Mouse (Mus musculus) embryonic stem cell, embryonic (primary cell): ENCODE results near the gene Ccr2.
"Not testable (repeated sequence)": the region's sequence is repeated elsewhere in the genome, so short reads cannot be mapped to it uniquely, and the experiment has no call there.

Source experiments
- CTCF ChIA-PET, 4 experiments: fragments of 300-600 bp in 2 of 4; fragments of 350-600 bp in 2 of 4; sonication (Branson Sonifier 250); formaldehyde crosslinking; loops; one replicate each; lab custom pipeline; 2022; ENCODE audit warnings: inconsistent platforms in 2 of 4; lab: Charles Lee
- POLR2A ChIA-PET, 4 experiments: fragments of 300-600 bp in 2 of 4; fragments of 350-600 bp in 2 of 4; sonication (Branson Sonifier 250); formaldehyde crosslinking; loops; one replicate each; lab custom pipeline; 2022; ENCODE audit warnings: antibody characterized with exemption in 4 of 4, inconsistent platforms in 1 of 4; lab: Charles Lee

Gene Ccr2

DNA sequence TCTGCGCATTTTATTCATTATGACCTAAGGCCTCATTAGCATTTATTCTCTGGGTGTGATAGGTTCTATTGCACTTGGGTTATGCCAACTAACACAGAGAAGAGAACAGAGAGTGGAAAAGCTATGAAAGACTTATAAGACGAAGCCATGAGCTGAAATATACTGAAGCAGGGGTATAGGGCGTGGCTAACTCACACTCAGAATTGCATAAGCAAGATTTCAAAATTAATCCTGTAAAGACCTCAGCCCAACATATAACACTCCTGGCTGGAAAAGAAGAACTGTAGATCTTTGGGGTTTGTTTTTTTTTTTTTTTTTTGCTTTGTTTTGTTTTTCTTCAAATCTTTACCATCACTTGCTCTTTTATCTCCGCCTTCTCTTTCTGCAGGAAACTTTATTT lies at the start of gene Ccr2:
TSS of gene Ccr2 (plus strand) at position 228 of the 400 bp plus-strand sequence.
- ChIA-PET CTCF (no interaction called here), POLR2A (no interaction called here)

DNA sequence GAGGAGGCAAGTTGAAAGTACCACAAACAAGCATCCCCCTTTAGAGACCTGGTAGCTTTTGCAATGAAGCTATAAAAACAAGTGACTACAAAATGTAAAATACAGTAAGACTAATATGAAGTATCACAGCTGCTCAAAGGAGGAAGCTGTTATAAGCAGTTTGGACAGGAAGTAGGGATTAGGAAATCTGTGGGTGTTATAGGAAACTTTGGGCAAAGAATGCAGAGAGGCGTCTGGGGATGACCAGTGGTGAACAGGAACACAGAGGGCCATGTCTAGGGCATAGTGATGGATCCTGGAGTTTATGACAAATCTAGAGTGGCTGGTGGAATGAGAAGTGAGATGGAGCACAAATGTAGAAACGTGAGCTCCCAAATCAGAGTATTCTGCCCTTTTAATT lies 48.2 kb upstream of the Ccr2 start:
- CTCF ChIA-PET: no interaction called here
- POLR2A ChIA-PET: no interaction called here

DNA sequence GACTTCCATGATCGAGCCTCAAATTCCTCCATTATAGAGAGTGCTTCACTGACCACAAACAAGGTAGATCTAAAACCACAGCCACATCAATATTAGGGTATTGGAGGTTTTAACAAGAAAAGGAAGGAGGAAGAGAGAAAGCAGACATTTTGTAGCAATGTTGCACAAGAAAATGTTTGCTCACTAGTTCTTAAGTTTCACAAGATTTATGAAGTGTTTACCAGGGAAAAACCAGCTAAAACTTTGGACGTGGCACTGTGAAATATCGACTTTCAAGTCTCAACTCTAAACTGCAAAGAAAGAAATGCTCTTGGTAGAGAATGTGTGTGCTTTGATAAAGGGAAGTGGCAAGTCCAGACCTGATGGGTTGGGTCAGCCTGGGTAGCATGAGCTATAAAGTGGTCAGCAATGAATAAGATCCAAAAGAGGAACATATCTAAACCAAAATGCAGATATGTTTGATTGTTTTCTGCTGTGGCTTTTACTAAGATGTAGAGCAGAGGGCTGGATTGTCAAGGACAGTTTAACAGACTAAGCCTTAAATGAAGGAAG lies 45.5 kb upstream of the Ccr2 start:
- ChIA-PET POLR2A (no interaction called here), CTCF (no interaction called here)

DNA sequence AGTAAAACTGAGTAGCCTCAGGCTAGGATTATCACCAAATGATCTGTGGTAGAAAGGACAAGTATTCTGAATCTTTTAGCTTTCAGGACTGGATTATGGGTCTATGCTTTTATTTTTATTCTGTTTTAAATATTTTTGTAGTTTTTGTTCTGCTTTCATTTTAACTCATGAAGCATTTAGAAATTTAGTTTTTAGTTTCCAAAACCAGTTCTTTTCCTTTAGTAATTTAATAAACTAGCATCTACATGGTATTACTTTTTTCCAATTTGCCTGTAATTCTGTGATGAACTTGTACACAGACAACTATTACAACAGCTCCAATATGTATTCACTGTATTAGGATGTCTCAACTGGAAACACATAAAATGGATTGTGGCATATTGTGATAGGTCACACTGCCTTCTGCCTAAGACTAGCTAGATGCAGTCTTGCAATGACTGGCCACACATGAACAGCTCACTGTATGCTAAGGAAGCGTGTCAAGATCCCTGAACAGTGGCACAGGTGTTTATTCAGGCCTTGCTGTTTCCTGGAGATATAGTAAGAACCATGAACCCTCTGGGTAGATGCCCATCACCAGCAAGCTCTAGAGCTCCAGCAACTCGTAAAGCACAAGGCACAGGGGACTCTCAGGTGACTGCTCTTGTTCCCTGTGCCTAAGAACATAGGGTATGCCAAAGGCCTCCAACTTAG lies 41.9 kb upstream of the Ccr2 start:
- ChIA-PET CTCF (no interaction called here), POLR2A (no interaction called here)

GRCm38 (mm10) chr9:124061474-124062432 lies 40.0 kb upstream of the Ccr2 start:
- CTCF ChIA-PET: not testable (repeated sequence)

DNA sequence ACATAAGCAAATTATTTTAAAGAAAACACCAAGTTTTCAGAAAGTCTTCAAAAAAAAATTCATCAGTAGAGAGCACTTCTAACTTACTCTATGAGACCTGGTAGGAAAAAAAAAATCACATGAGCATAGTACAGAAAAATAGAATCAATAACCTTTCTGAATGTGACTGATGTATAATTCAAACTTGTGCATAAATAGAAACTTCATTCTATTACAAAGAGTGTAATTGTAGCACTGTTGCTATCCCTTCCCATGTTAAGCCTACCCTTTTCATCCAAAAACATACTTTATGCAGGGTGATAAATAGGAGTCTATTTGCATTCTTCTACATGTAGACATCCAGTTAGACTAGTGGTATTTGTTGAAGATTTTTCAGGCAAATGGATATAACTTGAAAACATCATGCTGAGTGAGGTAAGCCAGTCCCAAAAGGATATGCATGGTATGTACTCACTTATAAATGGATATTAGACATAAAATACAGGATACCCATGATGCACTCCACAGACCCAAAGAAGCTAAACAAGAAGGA lies 35.1 kb upstream of the Ccr2 start:
- CTCF ChIA-PET: no interaction called here
- POLR2A ChIA-PET: no interaction called here

More at GRCm38 (mm10) chr9:124061474-124062432, 40.0 kb upstream of the Ccr2 start:
- POLR2A ChIA-PET: not testable (repeated sequence)

- POLR2A ChIA-PET: interaction anchor here in 1 of 4 experiments (0.9 kb wide), 1 partner anchor 12 kb away, joined by 3 read pairs; no protein-coding TSS in a partner anchor
- CTCF ChIA-PET: no interaction called here
Observed at GRCm38 (mm10) chr9:124068098-124069058, 33.4 kb upstream of the Ccr2 start.

DNA sequence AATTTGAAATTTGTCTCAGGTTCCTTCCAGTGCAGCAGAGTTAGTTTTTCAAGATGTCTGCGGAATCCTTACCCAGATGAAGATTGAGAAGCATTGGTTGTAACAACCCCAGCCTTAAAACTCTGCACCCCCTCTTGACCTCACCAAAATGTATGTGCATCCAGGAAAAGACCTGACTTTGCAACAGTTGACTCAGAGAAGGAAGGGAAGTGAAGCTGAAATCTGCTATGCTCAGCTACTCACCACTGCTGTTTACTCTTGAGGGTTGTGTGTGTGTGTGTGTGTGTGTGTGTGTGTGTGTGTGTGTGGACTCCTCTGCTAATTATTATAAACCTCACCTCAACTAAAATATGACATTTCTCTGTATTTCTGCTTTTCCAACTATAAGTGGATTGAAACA lies 30.2 kb upstream of the Ccr2 start:
- CTCF ChIA-PET: interaction anchor here in 1 of 4 experiments (0.7 kb wide), 2 partner anchors 76 to 1827 kb away, joined by 3 read pairs; no protein-coding TSS in a partner anchor
- POLR2A ChIA-PET: no interaction called here

- CTCF ChIA-PET: no interaction called here
Observed at GRCm38 (mm10) chr9:124079803-124080202, 21.9 kb upstream of the Ccr2 start.

DNA sequence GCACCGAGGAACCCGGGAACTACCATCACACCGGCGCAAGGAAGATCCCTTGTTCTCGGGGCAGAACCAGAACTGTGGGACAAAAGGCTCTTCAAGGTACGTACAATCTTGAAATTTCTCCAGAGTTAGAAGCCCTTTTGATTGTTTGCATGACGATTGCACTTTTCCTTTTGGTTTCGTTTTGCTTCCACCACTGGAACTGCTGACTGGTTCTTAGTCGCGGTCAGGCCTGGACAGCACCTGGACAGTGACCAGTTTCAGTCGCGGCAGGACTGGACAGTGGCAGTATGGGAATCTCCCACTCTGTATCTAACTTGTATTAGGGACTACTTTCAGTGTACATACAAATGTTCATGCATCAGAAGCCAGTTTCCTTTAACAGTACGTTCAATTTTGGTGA lies 21.3 kb upstream of the Ccr2 start:
- POLR2A ChIA-PET: interaction anchor here in 1 of 4 experiments (1.2 kb wide), 1 partner anchor 11 kb away, joined by 3 read pairs; no protein-coding TSS in a partner anchor
- CTCF ChIA-PET: not testable (repeated sequence)

More at GRCm38 (mm10) chr9:124079803-124080202, 21.9 kb upstream of the Ccr2 start:
- POLR2A ChIA-PET: interaction anchor here in 1 of 4 experiments (1.2 kb wide), 2 partner anchors 11 to 49 kb away, joined by 3 read pairs; no protein-coding TSS in a partner anchor

- POLR2A ChIA-PET: interaction anchor here in 1 of 4 experiments (0.7 kb wide), 1 partner anchor 863 kb away, joined by 3 read pairs; no protein-coding TSS in a partner anchor
- CTCF ChIA-PET: no interaction called here
Observed at GRCm38 (mm10) chr9:124090441-124090840, 11.3 kb upstream of the Ccr2 start.

DNA sequence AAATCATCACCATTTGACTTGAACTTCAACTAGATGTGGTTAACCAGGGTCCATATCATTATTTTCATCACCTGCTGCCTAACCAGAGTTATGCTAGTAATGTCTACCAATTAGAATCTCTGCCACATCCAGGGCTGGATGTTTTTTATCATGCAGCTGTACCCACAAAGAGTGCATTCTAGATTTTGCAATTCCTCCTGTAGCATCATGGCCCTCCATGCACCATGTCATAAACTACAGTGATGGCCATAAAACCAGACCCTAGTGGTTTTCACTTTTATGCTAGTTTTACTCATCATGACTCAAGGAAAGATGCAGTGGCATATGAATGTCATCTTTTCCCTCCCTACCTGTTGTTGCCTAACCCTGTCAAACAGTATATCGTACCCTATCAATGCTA lies 2.6 kb upstream of the Ccr2 start:
- POLR2A ChIA-PET: no interaction called here
- CTCF ChIA-PET: no interaction called here

- ChIA-PET CTCF (no interaction called here), POLR2A (no interaction called here)
Observed at GRCm38 (mm10) chr9:124100357-124100756, 1.4 kb upstream of the Ccr2 start.

GRCm38 (mm10) chr9:124103199-124103598 lies 1.4 kb downstream of the Ccr2 start:
- ChIA-PET POLR2A (interaction anchor here in 1 of 4 experiments (0.9 kb wide), 1 partner anchor 251 kb away, joined by 3 read pairs; the partner anchor contains the start of gene Fyco1), CTCF (interaction anchor here in 1 of 4 experiments (0.7 kb wide), 1 partner anchor 15 kb away, joined by 3 read pairs; no protein-coding TSS in a partner anchor)

DNA sequence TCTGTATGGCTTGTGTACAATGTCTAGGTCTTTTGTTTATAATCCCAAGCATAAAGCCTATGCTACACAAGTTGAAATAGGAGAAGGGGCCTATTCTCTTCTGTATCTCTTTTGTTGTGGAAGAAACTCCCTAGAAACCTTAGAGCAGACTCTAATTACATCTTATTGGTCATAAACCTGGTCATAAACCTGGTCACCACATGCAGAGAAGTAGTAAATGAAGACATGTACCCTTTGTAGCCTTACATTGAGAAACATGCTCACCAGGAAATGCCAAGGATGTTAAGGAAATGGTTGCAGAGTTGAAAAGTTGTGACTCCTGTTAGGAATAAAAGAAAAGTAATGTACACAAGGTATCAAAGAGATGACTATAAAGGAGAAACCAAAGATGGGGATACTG lies 3.4 kb downstream of the Ccr2 start:
- ChIA-PET CTCF (no interaction called here), POLR2A (no interaction called here)

DNA sequence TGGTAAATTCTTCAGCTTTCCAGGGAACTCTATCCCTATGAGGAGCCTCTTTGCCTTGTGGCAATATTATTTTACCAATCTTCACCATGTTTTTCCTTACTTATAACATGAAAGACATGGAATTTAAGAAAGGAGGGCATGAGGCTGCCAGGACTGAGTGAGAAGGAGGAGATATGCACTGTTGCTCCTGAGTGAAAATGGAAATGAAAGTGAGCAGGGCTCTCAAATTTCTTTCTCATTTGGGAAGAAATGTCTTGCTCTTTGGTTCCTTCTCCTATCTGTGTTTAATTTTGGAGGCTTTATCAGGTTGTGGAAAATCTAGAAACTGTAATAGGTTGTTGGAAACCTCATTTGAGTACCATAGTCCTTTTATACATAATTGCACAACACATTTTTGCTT lies 5.5 kb downstream of the Ccr2 start:
- POLR2A ChIA-PET: no interaction called here

DNA sequence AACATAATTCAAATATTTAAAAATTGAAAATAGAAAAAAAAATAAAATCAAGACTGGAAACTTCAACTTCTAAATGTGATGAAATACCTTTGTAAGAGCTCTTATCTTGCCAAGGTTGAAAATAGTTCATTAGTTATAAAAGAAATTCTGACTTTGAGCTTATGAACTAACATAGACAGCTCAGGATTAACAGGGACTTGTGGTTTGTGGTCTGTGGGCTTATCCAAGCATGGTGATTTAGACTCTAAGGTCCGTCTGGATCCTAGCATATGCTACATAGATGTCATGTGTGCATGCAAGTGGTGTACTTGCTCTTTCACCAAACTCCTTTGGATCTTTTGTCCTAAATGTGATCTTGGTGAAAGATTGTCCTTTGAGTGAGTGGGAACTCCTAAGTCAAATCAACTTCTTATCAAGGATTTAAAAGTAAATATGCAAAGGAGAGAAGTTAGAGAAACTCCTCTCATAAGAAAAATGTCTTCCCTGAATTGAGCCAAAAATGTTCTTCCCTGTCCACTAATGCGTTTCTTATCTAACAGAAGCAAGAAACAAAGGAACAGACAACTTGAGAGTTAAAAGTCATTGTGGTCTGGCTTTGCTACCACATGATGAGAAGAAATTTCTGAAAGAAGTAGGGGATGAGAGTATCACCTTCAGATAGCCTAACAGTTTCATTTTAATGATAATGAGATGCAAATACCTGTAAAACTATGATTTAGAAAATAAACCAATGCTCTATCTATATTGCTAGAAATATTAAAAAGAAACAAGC lies 6.8 kb downstream of the Ccr2 start:
- ChIA-PET POLR2A (no interaction called here), CTCF (no interaction called here)

More for the DNA sequence above, 5.5 kb downstream of the Ccr2 start:
- CTCF ChIA-PET: no interaction called here
